Comparison of ENCODE assay signal across 11 mouse cellular contexts in genomic region chr12:40458977-40459376, GRCm38 (mm10). TPM values are rescaled to one million over a fixed set of nuclear protein-coding genes. Genes with fewer than 3 reads are reported as not detected.
DNase-seq lines count a peak whose midpoint lies in the region; ATAC-seq lines count a peak whose summit lies in the region.
"Had no signal": no experiment of that assay in that cellular context is flagged by ENCODE, and none has a peak within 500 bp of the region (broad histone marks: within the 10 kb centered on the region; RNA-seq: fewer than 3 reads in every experiment).

No protein-coding gene starts in this region.

- H3K4me1 ChIP-seq in heart, embryonic 10.5 days, result peaks cover 23% of the 10 kb centered on the region
- H3K4me1 ChIP-seq in heart, embryonic 12.5 days (replicated peaks), result peaks cover 15% of the 10 kb centered on the region
- 0 out of 2 replicates have a peak, but pooled peaks cover 5% of the 10 kb centered on the region for H3K4me1 ChIP-seq in kidney, embryonic 16.5 days (ENCODE audit: insufficient read depth, low read length)
- peaks cover 34% of the 10 kb centered on the region for H3K4me1 ChIP-seq in neural tube, embryonic 13.5 days (replicated peaks)
- peaks cover 25% of the 10 kb centered on the region for H3K4me1 ChIP-seq in hindbrain, embryonic 13.5 days (replicated peaks)

- H3K27ac ChIP-seq in heart, embryonic 10.5 days, result no peak overlapping the region
- no peak overlapping the region for H3K27ac ChIP-seq in heart, embryonic 12.5 days (ENCODE audit: poor library complexity, severe bottlenecking)
- peak overlapping the region; percentile 78; the same call in 1 of the 2 replicates for H3K27ac ChIP-seq in kidney, embryonic 16.5 days (ENCODE audit: low read length)
- H3K27ac ChIP-seq in neural tube, embryonic 13.5 days (replicated peaks), result peak overlapping the region; percentile 40; the same call in 1 of the 2 replicates
- H3K27ac ChIP-seq in hindbrain, embryonic 13.5 days, result no peak overlapping the region

- ATAC-seq in heart, embryonic 12.5 days (ENCODE audit: insufficient number of reproducible peaks, low FRiP score), result peak; percentile 55
- peak; percentile 63 for ATAC-seq in kidney, embryonic 16.5 days (ENCODE audit: low FRiP score, low TSS enrichment)
- ATAC-seq in neural tube, embryonic 13.5 days (ENCODE audit: low read depth), result no peak
- no peak for ATAC-seq in hindbrain, embryonic 13.5 days (ENCODE audit: low FRiP score)

- H3K9ac ChIP-seq in heart, embryonic 12.5 days, result no peak overlapping the region
- H3K9ac ChIP-seq in kidney, embryonic 16.5 days (replicated peaks; ENCODE audit: low read length), result no peak overlapping the region
- H3K9ac ChIP-seq in neural tube, embryonic 13.5 days, result no peak overlapping the region
- H3K9ac ChIP-seq in hindbrain, embryonic 13.5 days, result no peak overlapping the region

- H3K36me3 ChIP-seq in heart, embryonic 10.5 days, result no peaks in the 10 kb centered on the region
- H3K36me3 ChIP-seq in heart, embryonic 12.5 days, result no peaks in the 10 kb centered on the region
- H3K36me3 ChIP-seq in kidney, embryonic 16.5 days (ENCODE audit: insufficient read depth, low read length), result no peaks in the 10 kb centered on the region
- H3K36me3 ChIP-seq in neural tube, embryonic 13.5 days, result no peaks in the 10 kb centered on the region
- no peaks in the 10 kb centered on the region for H3K36me3 ChIP-seq in hindbrain, embryonic 13.5 days

- no peak overlapping the region for H3K4me3 ChIP-seq in heart, embryonic 10.5 days
- H3K4me3 ChIP-seq in heart, embryonic 12.5 days, result no peak overlapping the region
- no peak overlapping the region for H3K4me3 ChIP-seq in kidney, embryonic 16.5 days (ENCODE audit: low read length)
- H3K4me3 ChIP-seq in neural tube, embryonic 13.5 days, result no peak overlapping the region
- H3K4me3 ChIP-seq in hindbrain, embryonic 13.5 days, result no peak overlapping the region

- no peaks in the 10 kb centered on the region for H3K27me3 ChIP-seq in heart, embryonic 10.5 days (ENCODE audit: insufficient read depth, poor library complexity, severe bottlenecking)
- no peaks in the 10 kb centered on the region for H3K27me3 ChIP-seq in heart, embryonic 12.5 days (replicated peaks)
- H3K27me3 ChIP-seq in kidney, embryonic 16.5 days (ENCODE audit: insufficient read depth, low read length), result no peaks in the 10 kb centered on the region
- no peaks in the 10 kb centered on the region for H3K27me3 ChIP-seq in neural tube, embryonic 13.5 days
- H3K27me3 ChIP-seq in hindbrain, embryonic 13.5 days, result no peaks in the 10 kb centered on the region

- H3K9me3 ChIP-seq in heart, embryonic 10.5 days, result no peaks in the 10 kb centered on the region
- no peaks in the 10 kb centered on the region for H3K9me3 ChIP-seq in heart, embryonic 12.5 days (replicated peaks)
- no peaks in the 10 kb centered on the region for H3K9me3 ChIP-seq in kidney, embryonic 16.5 days (ENCODE audit: low read length)
- H3K9me3 ChIP-seq in neural tube, embryonic 13.5 days, result no peaks in the 10 kb centered on the region
- no peaks in the 10 kb centered on the region for H3K9me3 ChIP-seq in hindbrain, embryonic 13.5 days

- WGBS in heart, embryonic 10.5 days, result 47% methylated on average over 3 of the region's 3 CpGs
- 45% methylated on average over 3 of the region's 3 CpGs for WGBS in heart, embryonic 12.5 days
- 68% methylated on average over 3 of the region's 3 CpGs for WGBS in kidney, embryonic 16.5 days
- 79% methylated on average over 3 of the region's 3 CpGs for WGBS in neural tube, embryonic 13.5 days
- WGBS in hindbrain, embryonic 13.5 days, result 71% methylated on average over 3 of the region's 3 CpGs

- DNase-seq in heart, adult 18-20 months, result peak; percentile 65 to 85
- DNase-seq in heart, embryonic 10.5 days (ENCODE audit: low spot score), result no peak
- DNase-seq in natural killer cell, adult 2 months (ENCODE audit: low spot score in 2 of 2), result no peak
- DNase-seq in cerebellum, postnatal 36 days, result no peak
- DNase-seq: cerebellum, adult 11-12 months; gastrocnemius, postnatal 36 days had no signal

- no peak overlapping the region for H3K4me2 ChIP-seq in heart, embryonic 12.5 days
- H3K4me2 ChIP-seq in kidney, embryonic 16.5 days (replicated peaks; ENCODE audit: low read depth, low read length), result no peak overlapping the region
- H3K4me2 ChIP-seq in neural tube, embryonic 13.5 days, result no peak overlapping the region
- H3K4me2 ChIP-seq in hindbrain, embryonic 13.5 days, result no peak overlapping the region
- H3K4me2 ChIP-seq: liver, embryonic 11.5 days had no signal

RNA-seq across cellular contexts. Expression of gene Dock4, which starts 13.2 kb away (rescaled TPM):
- 10 to 100 TPM; 11.9 to 13.9 TPM for total RNA-seq in heart, adult 18-20 months (2021)
- polyA plus RNA-seq in heart, embryonic 10.5 days (2016; fragmentation: Nextera tagmentation; extraction: Ambion mirVana), result 7.4 and 10.5 TPM in 2 replicates
- 7.3 and 10.1 TPM in 2 replicates for polyA plus RNA-seq in heart, embryonic 12.5 days (2016; fragmentation: Nextera tagmentation; extraction: Ambion mirVana)
- 13.3 and 18.4 TPM in 2 replicates for polyA plus RNA-seq in kidney, embryonic 16.5 days (2015; fragmentation: Nextera tagmentation; extraction: Ambion mirVana)
- polyA plus RNA-seq in neural tube, embryonic 13.5 days (2015; fragmentation: Nextera tagmentation; extraction: Ambion mirVana), result 31.4 and 31.8 TPM in 2 replicates
- polyA plus RNA-seq in hindbrain, embryonic 13.5 days (2015; fragmentation: Nextera tagmentation; extraction: Ambion mirVana), result 40.5 and 43.4 TPM in 2 replicates

RNA-seq across cellular contexts. Expression of gene Zfp277, which starts 13.3 kb away (rescaled TPM):
- 10 to 100 TPM; 11.6 to 13.1 TPM for total RNA-seq in heart, adult 18-20 months (2021)
- polyA plus RNA-seq in heart, embryonic 10.5 days (2016; fragmentation: Nextera tagmentation; extraction: Ambion mirVana), result 32.4 and 38.9 TPM in 2 replicates
- 25.6 and 30.2 TPM in 2 replicates for polyA plus RNA-seq in heart, embryonic 12.5 days (2016; fragmentation: Nextera tagmentation; extraction: Ambion mirVana)
- polyA plus RNA-seq in kidney, embryonic 16.5 days (2015; fragmentation: Nextera tagmentation; extraction: Ambion mirVana), result 42.4 and 42.8 TPM in 2 replicates
- polyA plus RNA-seq in neural tube, embryonic 13.5 days (2015; fragmentation: Nextera tagmentation; extraction: Ambion mirVana), result 29.1 and 31.0 TPM in 2 replicates
- 29.9 TPM in 2 replicates for polyA plus RNA-seq in hindbrain, embryonic 13.5 days (2015; fragmentation: Nextera tagmentation; extraction: Ambion mirVana)

Comparison
In these comparisons a context has a peak if more than half of its experiments do, and no peak if none do; other contexts are left out.
1. DNase-seq: peak in heart, adult 18-20 months (2 of 2); none in heart, embryonic 10.5 days (single experiment), natural killer cell, adult 2 months (0 of 2) and cerebellum, postnatal 36 days (0 of 2).
2. H3K27ac ChIP-seq: peak in kidney, embryonic 16.5 days (single experiment) and neural tube, embryonic 13.5 days (single experiment); none in heart, embryonic 10.5 days (single experiment), heart, embryonic 12.5 days (single experiment) and hindbrain, embryonic 13.5 days (single experiment).
3. ATAC-seq: peak in heart, embryonic 12.5 days (single experiment) and kidney, embryonic 16.5 days (single experiment); none in neural tube, embryonic 13.5 days (single experiment) and hindbrain, embryonic 13.5 days (single experiment).